Mouse (Mus musculus) heart, embryonic 10.5 days (tissue): ENCODE results near the gene Lypd1. TPM values are rescaled to one million over a fixed set of nuclear protein-coding genes. Genes with fewer than 3 reads are reported as not detected.

Source experiments
- DNase-seq: peaks from one replicate; pipeline ENCODE4 v3.0.0-alpha.2; 2017; ENCODE audit warnings: low spot score
- H3K27ac ChIP-seq: fragments of 300-500 bp; sonication (generic); 2 replicates; pipeline ENCODE4 v1.5.1; 2016; ENCODE audit warnings: mild to moderate bottlenecking
- H3K27me3 ChIP-seq: fragments of 300-500 bp; sonication (generic); 2 replicates; pipeline ENCODE4 v1.6.1; 2016; ENCODE audit warnings: mild to moderate bottlenecking; ENCODE audit not compliant: poor library complexity, insufficient read depth, severe bottlenecking
- H3K36me3 ChIP-seq: fragments of 300-500 bp; sonication (generic); 2 replicates; pipeline ENCODE4 v1.6.1; 2016; ENCODE audit warnings: mild to moderate bottlenecking, moderate library complexity
- H3K4me1 ChIP-seq: fragments of 300-500 bp; sonication (generic); 2 replicates; pipeline ENCODE4 v1.6.1; 2016; ENCODE audit warnings: mild to moderate bottlenecking
- H3K4me3 ChIP-seq: fragments of 300-500 bp; sonication (generic); 2 replicates; pipeline ENCODE4 v1.5.1; 2016; ENCODE audit warnings: mild to moderate bottlenecking, moderate library complexity
- H3K9me3 ChIP-seq: fragments of 300-500 bp; sonication (generic); 2 replicates; pipeline ENCODE4 v1.6.1; 2016; ENCODE audit warnings: mild to moderate bottlenecking, moderate library complexity
- WGBS: fragments of 180-500 bp; shearing (Covaris S2); methylation state at CpG from one replicate; pipeline ENCODE4 v1.1.7; 2016; 5-methylcytosine and 5-hydroxymethylcytosine counted together
- polyA plus RNA-seq: library from polyadenylated mRNA; unstranded; fragments of >200 nt; fragmentation: Nextera tagmentation; extraction: Ambion mirVana; gene quantifications from 2 replicates; pipeline ENCODE4 v1.2.1, GENCODE M21; 2016

Gene Lypd1
- polyA plus RNA-seq, 1 experiment from 2014 or later, result 1.5 TPM

DNA sequence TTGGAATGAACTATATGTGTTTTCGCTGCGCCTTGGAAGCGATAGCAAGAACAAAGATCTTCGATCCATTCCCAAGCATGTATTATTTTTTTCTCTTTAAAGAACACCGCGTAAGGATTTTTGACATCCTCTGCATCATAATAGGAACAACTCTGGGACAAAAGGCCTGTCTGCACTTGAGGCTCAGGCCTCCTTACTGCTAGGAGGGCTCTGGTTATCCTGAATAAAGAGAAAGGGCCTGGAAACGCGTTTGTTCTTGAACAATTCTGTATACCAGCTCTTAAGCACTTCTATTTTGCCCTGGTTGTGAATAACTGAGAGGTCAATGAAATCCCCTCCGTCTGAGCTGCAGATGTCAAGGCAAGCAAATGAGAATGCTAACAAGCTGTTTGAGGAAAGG lies 19.7 kb downstream of the Lypd1 start:
- Histone ChIP-seq H3K4me3 (no peak overlapping the region), H3K4me1 (no peaks in the 10 kb centered on the region), H3K27me3 (no peaks in the 10 kb centered on the region), H3K36me3 (no peaks in the 10 kb centered on the region), H3K27ac (no peak overlapping the region), H3K9me3 (no peaks in the 10 kb centered on the region)
- 85% methylated on average over 9 of the region's 9 CpGs for WGBS
- DNase-seq, result no peak

DNA sequence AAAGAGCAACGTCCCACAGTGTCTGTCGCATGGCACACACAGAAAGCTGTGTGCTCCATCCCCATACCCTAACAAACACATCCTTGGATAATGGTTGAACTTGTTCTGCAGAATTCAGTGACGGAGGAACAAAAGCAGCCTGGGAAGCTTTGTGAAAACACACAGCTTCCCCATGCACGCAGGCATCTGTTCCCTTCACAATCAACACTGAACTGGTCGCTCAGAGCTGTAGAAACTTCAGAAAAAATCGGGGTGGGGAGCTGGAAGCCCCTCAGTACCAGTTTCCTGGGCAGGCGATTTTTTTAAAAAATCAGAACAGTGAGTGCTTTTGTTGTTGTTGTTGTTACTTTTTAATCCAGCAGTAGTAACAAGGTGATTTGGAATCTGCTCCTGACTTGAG lies 42.8 kb downstream of the Lypd1 start:
- WGBS, result 58% methylated on average over 7 of the region's 7 CpGs
- Histone ChIP-seq H3K9me3 (no peaks in the 10 kb centered on the region), H3K4me1 (0 out of 2 replicates have a peak, but pooled peaks cover 4% of the 10 kb centered on the region), H3K27me3 (no peaks in the 10 kb centered on the region), H3K4me3 (no peak overlapping the region), H3K27ac (no peak overlapping the region), H3K36me3 (no peaks in the 10 kb centered on the region)
- DNase-seq, result no peak

DNA sequence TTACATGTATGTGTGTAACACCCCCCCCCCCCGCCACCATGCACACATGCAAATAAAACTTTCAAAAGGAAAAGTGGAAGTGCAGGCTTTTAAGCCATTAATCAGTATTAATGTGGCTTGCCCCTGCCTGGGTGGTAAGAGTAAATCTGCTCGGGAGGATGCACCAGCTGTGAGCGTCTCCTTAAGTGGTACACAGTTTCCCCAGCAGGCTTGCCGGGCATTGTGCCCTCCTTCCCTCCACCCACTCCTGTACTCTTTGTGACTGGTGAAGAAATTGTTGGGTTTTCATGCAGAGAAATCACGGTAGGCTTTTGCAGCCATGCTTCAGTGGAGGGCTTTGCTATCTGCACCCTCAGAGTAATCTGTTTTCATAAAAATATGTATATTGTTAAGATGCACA lies 54.3 kb downstream of the Lypd1 start:
- WGBS, result 81% methylated on average over 5 of the region's 5 CpGs
- H3K9me3 ChIP-seq, result no peaks in the 10 kb centered on the region
- H3K4me3 ChIP-seq, result no peak overlapping the region
- no peak overlapping the region for H3K27ac ChIP-seq
- no peaks in the 10 kb centered on the region for H3K36me3 ChIP-seq
- H3K4me1 ChIP-seq, result no peaks in the 10 kb centered on the region
- no peaks in the 10 kb centered on the region for H3K27me3 ChIP-seq
- DNase-seq, result no peak

DNA sequence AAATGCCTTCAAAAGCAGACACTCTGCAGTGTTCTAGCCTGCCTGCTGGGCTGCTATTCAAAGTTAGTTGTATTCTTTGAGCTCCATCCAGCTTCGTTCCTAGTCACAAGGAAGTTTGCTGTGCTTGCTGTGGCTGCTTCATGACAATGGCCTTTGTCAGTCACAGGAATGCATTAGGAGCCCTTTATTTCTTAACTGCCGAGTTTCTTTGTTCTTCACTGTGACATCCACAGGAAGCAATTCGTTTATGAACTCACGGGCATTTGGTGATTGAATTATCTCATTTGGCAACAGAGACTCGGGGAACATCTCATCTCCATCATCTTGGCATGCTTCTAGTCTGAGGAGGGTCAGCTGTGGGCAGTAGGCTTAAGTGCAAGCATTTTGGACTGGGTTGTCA lies 58.3 kb downstream of the Lypd1 start:
- no peaks in the 10 kb centered on the region for H3K27me3 ChIP-seq
- no peak overlapping the region for H3K4me3 ChIP-seq
- H3K27ac ChIP-seq, result no peak overlapping the region
- no peaks in the 10 kb centered on the region for H3K9me3 ChIP-seq
- H3K4me1 ChIP-seq, result no peaks in the 10 kb centered on the region
- 43% methylated on average over 5 of the region's 5 CpGs for WGBS
- DNase-seq, result no peak
- no peaks in the 10 kb centered on the region for H3K36me3 ChIP-seq

DNA sequence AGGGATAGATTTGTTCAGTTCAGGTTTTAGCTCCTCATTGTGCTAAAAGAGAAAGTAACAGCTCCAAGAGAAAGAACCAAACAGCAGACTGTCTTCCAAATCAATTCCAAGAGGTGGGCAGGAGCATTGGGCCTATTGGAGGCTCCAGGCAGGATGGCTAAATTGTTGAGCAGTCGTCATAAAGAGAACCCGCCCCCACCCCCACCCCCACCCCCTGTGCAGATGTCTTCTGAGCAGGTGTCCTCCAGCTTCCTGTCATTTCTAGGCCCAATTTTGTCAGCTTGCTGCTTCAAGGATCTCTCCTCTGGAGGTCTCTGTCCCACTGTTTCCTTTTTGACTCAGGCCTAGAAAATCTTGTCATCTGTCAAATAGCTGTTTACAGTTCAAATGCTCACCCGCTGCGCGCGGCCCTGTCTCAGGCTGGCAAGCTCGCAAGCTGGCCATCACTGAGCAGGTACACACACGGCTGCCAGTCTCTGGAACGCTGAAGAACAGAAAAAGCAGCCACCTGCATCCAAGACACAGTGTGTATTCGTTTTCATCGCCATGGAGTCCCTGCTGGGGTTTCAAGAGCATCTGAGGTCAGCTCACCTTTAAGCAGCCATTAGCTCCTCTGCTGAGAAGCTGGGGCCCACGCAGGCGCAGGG lies 73.0 kb downstream of the Lypd1 start:
- DNase-seq, result no peak
- no peaks in the 10 kb centered on the region for H3K9me3 ChIP-seq
- no peaks in the 10 kb centered on the region for H3K27me3 ChIP-seq
- WGBS, result 58% methylated on average over 13 of the region's 13 CpGs
- H3K4me3 ChIP-seq, result no peak overlapping the region
- no peaks in the 10 kb centered on the region for H3K4me1 ChIP-seq
- H3K27ac ChIP-seq, result no peak overlapping the region
- H3K36me3 ChIP-seq, result no peaks in the 10 kb centered on the region

DNA sequence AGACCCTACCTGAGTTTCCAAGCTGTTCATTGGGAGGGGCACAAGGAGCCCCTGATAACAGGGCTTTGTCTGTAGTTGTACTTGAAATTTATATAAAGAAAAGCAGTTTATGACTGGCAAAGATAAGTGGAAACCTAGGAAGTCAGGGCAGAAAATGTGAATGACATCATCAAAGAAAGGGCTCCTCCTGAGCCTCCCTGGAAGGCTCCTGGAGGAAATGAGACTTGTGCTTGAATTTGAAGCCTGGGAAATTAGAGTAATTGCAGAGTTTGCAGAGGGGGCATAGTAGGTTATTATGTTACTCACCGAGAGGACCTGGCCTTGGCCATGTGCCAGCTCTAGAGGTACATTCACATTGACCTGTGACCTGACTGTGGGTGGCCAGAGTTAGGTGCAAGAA lies 75.4 kb downstream of the Lypd1 start:
- no peaks in the 10 kb centered on the region for H3K9me3 ChIP-seq
- H3K36me3 ChIP-seq, result no peaks in the 10 kb centered on the region
- no peaks in the 10 kb centered on the region for H3K27me3 ChIP-seq
- 70% methylated on average over 1 of the region's 1 CpGs for WGBS
- no peaks in the 10 kb centered on the region for H3K4me1 ChIP-seq
- H3K27ac ChIP-seq, result no peak overlapping the region
- no peak for DNase-seq
- no peak overlapping the region for H3K4me3 ChIP-seq

DNA sequence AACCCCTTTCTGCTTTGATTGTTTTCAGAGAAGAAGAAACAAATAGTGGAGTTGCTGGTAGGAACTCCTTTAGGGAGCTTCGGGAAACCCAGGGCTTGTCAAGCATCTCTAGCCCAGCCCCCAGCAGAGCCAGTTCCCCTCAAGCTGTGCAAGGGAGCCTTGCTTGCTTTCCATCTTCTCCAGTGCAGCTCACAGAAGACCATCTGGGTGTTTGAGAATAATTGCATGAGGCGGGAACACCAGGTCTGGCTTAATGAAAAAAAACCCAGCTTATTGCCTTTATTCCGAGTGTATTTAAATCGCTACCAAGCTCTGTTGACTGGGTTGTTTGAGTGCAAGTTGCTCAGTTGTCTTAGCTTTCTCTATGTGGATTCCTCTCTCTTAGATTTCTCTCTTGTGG lies 89.3 kb downstream of the Lypd1 start:
- Histone ChIP-seq H3K4me1 (no peaks in the 10 kb centered on the region), H3K27ac (no peak overlapping the region), H3K27me3 (no peaks in the 10 kb centered on the region), H3K9me3 (no peaks in the 10 kb centered on the region), H3K4me3 (no peak overlapping the region), H3K36me3 (no peaks in the 10 kb centered on the region)
- WGBS, result 73% methylated on average over 4 of the region's 4 CpGs
- DNase-seq, result no peak

DNA sequence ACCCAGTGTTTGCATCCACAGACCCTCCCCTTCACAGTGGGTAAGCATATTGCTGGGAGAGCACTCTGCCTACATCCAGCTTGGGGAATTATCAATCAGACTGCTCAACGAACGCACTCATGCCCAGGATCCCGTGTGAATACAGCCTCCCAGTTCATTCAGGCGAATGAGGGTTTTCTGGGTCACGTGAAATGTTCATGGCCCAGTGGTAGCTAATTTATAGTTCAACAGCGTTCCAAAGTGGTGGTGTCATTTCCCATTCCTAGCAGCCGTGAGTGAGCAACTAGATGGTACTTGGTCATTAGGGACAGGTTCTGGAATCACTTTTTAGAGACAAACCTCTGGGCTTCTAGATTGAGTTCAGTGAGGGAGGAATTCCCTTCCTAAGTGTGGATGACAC lies 91.8 kb downstream of the Lypd1 start:
- Histone ChIP-seq H3K9me3 (no peaks in the 10 kb centered on the region), H3K27me3 (no peaks in the 10 kb centered on the region), H3K27ac (no peak overlapping the region), H3K4me1 (no peaks in the 10 kb centered on the region), H3K36me3 (no peaks in the 10 kb centered on the region), H3K4me3 (no peak overlapping the region)
- 82% methylated on average over 7 of the region's 7 CpGs for WGBS
- no peak for DNase-seq

Other genes with a start within 250 kb of the Lypd1 start
- 3.1 and 4.5 TPM in 2 replicates for gene Gpr39, start 236.1 kb downstream of the Lypd1 start, polyA plus RNA-seq